Mouse (Mus musculus) embryo, embryonic 10 days (tissue): Measurements from ENCODE around the gene Lmod3.

Source experiments
- DNase-seq: peaks from one replicate; pipeline ENCODE4 v3.0.0-alpha.2; 2015; ENCODE audit warnings: low spot score

Gene Lmod3

DNA sequence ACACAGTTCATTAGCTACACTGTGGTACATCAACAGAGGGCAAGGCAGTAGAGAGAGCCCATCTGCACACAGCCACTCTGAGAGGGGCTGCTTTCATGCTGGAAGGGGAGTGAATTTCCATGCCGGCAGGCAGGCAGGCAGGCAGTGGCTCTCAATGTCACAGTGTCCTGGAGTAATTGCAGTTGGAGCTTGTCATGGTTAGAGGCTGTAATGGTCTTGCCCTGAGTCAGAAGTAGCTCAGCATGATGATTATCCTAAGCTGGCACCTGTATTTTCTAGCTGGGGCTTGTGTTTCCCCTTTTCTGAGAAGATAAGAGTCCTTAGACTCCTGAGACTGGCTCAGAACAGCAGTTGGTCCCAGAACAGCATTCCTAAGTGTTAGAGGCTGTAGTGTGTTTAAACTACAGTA, 26.5 kb downstream of the Lmod3 start:
- no peak for DNase-seq

DNA sequence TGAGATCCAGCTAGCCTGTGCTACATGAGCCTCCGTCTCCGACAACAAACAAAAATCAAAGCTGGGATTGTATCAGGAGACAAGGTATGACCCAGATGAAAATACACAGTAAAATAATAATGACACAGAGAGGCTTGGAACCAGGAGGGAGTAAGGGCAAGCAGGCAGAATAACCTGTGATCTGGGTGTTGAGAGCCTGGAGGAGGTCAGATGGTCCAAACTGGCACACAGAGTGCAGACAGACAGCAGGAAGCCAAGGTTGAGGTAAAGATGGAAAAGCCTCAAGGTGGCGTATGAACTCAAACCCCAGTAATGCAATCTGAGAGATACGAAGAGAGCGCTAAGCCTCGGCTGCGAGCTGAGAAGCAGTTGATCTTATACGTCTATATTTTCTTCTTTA, 28.1 kb downstream of the Lmod3 start:
- DNase-seq: no peak

DNA sequence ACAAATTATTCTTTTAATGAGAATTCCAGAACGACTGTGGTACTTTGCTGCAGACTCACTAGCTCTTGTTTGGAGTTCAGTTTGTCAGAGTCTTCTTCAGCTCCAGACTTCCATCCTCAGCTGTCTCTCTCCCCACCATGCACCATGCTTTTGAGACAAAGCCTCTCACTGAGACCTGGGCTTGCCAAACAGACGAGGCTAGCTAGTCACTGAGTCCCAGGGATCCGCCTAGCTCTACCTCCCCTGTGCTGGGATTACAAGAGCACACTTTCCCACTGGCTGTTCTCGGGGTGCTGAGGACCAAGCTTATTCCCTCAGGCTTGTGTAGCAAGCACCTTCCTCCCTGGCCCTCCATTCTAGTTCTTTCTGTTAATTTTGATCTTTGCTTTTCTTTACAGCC, 29.0 kb downstream of the Lmod3 start:
- DNase-seq: no peak

DNA sequence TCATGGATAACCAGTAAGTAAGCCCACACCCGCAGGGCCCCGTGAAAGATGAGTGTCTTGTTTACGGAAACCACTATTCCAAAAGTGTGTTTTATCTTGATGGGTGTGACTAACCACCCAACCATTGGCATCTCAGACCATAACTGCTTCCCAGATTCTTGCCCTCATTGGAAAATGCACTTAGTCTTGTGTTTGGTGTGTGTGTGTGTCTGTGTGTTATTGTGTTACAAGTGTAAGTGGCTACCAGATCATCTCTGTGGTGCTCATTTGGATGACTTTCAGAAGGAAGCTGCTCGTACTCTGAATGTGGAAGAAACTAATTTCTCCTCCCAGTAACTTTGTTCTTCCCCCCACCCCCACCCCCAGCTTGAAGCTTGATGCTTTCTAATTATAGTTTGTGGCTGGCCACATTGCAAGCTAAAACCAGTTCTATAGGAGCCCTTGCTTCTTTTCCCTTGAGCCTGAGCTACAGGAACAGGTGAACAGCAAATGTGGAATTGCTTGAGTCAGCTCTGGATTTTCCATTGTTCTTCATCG, 29.6 kb downstream of the Lmod3 start:
- no peak for DNase-seq

DNA sequence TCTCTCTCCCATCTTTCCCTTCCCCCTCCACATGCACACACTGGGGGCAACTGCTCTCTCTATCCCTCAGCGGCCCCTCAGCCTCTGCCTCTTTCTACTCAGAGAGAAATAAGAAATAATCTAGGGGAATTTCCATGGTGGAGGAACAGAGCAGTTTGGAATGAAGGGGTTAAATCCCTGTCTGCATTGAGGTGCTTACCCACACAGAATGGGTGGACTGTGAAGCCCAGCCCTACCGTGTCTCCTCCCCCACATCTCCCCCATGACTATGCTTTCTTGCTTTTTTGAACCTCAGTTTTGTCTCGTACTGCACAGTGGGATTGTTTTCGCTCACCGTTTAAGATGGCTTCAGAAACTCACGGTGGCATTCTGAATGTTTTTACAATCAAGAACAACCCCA, 30.2 kb downstream of the Lmod3 start:
- DNase-seq: no peak

DNA sequence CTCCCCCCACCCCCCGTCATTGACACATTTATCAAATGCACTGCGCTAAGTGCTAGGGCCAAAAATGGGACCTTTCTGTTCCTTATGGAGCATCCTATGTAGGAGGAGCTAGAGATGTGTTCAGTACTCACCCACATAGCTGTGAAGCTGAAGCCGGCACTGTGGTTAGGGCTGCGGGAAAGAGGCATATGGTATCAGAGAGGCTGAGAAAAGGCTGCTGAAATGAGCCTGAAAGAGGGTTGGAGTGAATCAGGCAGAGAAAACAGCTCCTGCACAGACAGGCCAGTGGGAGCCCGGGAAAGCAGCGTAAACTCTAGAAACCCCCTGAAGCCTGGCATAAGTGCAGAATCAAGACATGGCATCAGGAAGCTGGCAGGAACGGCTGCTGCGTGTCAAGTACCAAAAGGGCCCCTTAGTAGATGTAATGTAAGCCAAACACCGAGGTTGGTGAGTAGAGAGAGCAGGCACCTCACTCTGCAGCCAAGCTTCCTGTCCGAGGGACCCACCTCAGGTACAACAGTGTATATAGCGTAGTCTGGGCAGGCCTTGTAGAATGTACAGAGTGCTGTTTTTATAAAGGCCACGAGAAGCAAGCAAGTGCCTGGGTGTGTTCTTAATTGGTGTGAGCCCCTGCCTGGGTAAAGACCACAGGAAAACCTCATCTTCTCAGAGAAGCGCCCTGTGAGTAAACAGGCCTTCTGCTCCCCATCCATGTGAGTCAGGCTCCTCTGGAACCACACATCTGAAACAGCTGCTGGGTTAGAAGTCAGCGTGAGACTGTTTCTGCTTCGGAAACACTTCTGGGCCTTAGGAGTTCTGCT, 31.1 kb downstream of the Lmod3 start:
- no peak for DNase-seq

DNA sequence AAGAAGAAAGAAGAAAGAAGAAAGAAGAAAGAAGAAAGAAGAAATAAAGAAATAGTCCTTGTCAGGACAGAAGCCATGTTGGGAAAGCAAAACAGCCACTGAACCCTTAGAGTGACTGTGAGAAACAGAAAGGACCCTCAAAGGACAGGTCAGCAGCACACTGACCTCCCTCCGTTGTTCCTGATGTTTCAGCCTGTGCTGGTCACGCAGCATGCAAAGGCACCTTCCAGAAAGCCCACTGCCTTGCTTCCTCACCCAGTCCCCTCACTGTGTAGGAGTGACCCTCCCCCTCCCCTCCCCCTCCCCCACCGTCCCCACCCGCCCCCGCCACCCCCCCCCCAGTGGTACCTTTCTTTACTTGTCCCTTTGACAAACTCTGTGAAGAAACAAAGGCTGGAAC, 31.9 kb downstream of the Lmod3 start:
- no peak for DNase-seq

DNA sequence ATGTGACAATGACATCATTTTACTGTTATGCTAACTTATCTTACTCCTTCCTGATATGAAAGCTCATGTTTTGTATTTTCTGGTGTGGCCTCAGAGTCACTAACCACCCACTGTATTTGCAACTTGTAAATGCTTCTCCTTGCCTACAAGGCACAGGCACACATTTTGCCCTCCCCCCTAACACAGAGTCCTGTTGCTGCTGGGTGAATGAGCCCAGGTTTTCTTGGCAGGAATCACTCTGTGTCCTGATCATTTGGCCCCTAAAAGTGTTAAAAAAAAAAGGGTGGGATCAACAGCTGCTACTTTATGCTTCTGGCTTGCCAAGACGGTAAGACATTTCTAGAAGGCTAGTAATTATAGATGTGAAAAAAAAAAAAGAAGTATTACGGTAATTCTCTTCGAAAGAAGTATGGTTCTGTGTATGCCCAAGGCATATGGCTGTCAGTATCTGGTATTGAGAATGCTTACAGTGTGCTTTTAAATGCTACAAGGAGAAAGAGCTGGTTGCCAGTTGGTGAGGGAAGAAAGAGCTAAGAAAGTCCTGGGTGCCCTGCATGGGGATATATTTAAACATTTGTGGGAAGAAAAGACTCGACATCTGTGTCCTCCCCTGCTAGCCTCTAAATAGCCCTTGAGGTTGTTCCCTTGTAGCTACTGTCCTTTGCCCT, 36.3 kb downstream of the Lmod3 start:
- no peak for DNase-seq

DNA sequence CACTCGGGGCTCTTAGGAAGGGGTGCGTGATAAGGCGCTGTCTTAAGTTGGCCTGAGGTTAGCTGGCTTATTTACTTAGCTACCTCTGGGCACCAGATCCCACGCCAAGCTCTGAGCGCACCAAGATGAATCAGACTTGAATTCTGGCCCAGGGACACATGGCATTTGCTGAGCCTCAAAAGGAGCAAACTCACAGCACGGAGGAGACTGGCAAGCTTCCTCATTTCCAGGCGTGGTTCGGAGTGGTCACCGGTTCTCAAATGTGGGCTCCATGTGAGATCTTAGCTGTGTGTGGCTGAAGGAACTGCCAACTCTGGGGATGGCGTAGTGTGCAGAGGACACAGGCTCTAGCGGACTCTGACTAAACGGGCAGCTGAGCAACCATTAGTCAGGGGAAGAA, 40.6 kb downstream of the Lmod3 start:
- DNase-seq: no peak

DNA sequence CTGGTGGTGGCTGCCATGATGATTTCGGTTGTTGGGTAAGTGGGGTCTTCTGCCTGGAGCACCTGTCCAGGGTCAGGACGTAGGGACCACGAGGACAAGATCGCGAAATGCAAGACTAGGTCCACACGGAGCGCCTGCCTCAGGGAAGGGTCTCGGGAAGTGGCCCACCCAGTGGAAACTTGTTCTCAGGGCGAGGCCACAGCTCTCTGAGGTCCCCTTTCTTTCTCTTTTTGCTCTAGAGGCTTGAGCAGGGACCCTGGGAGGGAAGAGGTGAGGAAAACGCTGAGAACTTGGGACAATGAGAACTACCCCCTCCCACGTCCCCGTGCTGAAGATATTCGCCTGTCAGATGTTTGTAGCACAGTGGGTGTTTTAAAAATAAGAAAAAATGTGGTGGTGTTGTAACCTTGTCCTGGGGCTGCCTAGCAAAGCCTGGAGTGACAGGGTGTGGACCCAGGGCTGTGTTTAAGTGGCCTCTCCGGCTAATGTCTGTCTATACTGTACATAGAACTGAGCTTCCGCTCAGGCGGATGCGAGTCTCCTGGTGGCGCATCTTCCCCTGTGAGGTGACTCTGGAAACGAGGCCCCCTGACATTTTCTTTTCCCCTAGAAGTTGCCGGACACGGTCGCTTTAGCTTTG, 41.5 kb downstream of the Lmod3 start:
- no peak for DNase-seq

DNA sequence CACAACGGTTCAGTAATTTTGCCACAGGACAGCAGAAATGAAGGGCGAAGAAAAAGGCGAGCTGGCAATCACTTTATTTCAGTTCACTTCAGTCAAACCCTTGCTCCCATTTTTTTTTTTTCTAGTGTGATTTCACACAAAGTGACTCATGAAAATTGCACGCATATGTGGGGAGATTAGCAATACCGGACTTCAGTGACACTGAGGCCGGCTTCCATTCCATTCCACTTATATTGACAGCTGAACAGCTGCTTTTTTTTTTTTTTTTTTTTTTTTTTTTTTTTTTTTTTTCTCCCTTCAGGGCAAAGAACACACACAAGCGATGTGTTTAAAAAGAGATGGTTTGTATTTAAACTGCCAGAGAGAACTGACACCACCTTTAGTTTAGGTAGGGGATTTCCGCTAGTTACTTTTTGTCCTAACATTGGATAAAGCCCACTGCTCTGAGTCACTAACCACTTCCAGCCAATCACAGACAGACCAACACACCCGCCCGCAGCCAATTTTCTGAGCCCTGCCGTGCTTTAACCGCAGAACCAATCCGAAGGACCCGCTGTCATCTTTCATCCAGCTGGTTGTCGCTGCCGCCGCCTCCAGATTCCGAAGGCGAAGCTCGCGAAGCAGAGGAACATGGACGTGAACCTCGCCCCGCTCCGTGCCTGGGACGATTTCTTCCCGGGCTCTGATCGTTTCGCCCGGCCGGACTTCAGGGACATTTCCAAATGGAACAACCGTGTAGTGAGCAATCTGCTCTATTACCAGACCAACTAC, 42.2 kb downstream of the Lmod3 start, which contains the start of gene Arl6ip5:
Gene Arl6ip5, plus strand, starts transcription at position 499 of the 771 bp plus-strand sequence.
- DNase-seq: peak; percentile 93

DNA sequence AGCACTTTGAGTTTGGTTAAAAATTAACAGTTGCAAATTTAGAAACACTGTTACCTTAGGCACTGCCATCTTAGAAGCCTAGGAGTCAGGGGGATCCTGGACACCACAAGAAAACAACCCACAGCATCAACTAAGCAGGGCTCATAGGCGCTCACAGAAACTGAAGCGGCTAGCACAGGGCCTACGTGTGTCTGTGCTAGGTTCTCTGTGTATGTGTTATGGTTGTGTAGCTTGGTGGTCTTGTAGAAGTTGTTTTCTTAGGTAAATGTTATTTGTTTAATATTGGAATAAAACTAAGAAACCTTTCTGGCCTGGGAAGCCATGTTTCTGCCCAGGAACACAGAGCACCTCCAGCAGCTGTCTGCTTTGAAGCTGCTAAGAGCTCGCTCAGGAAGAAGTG, 42.8 kb downstream of the Lmod3 start:
- DNase-seq: no peak

DNA sequence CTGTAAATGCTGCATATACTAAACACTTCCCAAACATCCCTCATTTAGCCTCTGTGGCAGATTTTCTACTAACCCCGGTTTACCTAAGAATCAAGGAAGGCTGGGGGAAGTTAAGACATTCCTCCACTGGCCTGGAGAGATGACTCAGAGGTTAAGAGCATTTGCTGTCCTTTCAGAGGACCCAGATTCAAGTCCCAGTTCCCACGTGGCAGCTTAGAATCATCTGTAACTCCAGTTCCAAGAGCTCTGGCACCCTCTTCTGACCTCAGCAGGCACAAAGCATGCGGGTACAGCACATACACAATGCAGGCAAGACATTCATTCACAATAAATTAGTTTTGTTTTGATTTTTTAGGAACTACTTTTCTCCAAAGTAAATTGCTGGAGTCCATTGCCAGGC, 43.4 kb downstream of the Lmod3 start:
- no peak for DNase-seq

DNA sequence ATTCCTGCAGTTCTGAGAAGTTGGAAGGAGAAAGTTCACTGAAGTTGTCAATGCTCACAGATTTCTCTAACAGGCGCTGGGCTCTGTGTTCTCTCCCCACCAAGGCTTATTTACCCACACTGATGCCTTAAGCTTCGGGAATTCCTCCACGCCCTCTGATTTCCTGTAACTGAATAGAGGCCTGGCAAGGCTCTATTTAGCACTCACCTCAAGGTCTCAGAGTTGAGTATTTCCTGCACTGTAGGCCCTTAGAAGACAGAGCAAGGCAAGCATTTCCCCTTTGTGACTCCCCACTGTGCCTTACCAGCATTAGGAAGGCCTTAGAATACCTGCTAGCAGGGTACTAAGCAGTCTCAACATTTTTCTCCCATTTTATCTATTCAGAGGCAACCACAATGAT, 44.2 kb downstream of the Lmod3 start:
- DNase-seq: no peak

DNA sequence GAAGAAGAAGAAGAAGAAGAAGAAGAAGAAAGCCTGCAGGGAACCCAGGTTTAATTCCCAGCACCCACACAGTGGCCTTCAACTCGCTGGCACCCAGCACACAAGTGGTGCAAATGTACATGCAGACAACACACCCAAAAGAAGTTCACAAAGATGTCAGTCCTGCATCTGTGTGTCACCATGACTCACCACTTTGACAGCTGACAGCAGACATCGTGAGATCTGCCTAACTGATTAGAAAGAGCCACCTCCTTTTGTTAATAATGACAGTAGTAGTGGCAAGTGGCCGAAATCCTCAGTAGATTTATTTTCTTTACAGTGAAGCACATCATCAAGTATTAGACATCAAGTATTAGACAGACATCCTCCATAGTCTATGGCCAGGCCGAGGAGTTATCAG, 45.5 kb downstream of the Lmod3 start:
- no peak for DNase-seq

DNA sequence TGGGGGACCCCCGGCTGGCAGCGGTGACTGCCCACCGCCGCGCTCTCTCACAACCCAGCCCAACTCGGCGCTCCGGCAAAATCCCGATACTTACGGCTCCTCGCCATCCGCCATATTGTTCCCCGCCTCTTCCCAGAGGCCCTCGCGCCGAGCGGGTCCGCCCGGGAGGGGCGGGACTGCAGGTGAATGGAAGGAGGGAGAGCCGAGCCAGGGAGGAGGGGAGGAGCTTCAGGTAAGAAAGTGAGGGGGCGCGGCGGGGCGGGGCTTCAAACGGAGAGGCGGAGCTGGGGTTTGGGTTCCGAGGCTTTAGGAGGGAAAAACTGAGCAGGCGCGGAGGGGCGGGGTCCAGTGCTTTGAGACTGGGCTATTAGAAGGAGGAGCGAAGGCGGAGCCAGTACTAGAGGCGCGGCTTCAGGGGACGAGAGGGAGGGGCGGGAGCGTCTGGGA, 47.1 kb downstream of the Lmod3 start, which contains the start of gene Uba3:
Gene Uba3, minus strand, starts transcription at position 209 of the 447 bp plus-strand sequence.
- peak; percentile 93 for DNase-seq

DNA sequence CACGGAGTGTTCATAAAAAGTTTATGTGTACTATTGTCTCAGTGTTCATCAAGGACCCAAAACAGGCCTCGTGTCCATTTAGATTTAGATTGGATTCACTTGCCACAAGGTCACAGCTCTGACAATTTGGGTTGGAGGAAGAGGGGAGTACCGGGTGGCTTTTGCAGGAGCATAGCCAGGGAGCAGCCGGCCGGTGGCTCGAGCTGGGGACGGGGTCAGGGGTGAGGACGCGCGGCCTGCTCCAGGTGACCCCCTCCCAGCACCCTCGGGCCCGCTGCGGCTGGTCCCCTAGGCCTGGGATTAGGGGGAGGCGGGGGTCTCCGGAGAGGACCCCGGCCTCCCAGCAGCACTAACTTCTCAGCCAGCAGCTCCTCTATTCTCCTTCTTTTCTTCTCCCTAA, 47.6 kb downstream of the Lmod3 start:
- peak; percentile 29 for DNase-seq

DNA sequence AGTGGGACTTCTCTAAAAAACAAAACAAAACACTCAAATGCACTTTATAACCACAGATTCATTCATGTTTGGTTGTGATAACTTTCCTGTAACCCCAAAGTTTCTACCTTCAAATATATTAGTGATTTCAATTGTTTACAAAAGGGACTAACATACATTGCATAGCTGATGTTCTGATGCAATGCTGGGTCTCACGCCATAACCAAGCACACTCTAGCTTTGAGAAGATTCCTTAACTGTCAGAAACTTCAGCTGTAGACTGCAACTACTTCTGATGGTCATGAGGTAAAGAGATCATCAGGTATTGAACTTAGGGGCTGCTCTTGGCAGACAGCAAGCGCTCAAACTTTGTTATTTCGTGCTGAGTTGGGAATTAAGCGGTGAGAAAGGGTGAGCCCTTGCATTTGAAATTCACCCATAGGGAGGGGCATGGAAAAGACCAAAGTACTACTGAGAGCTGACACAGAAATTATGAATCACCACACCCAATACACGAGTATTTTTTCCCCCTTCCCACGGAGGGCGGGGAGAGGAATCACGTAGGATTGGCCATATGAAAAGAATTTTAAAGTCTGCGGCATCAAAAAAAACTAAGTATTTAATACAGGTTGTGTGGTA, 48.2 kb downstream of the Lmod3 start:
- DNase-seq: no peak

DNA sequence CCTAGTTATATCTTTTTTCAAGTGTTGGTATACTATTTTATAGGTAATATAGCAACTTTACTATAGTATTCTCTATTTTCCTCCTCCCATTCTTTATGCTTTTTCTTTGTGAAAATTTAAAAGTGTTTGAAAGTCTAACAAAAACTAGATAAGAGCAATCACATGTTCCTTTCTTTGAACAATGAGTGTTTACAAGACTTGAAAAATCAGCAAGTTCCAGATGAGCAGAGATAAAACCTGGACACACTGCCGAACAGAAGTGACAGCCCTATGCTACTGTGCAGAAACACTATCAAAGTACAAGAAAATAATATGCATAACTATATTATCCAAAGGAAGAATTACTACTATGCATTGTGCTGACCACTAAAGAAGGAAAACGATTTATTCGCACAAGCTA, 50.1 kb downstream of the Lmod3 start:
- no peak for DNase-seq

DNA sequence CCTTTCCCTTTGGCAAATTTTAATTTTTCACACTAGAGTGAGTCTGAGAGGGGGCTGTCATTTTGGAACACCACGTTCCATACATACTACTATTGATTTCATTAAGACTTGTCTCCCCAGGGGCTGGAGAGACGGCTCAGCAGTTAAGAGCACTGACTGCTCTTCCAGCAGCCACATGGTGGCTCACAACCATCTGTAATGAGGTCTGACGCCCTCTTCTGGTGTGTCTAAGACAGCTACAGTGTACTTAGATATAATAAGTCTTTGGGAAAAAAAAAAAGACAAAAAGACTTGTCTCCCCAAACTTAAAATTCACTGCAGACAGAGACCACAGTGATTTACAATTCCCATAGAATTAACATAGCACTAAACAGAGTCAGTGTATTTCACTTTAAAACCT, 52.1 kb downstream of the Lmod3 start:
- no peak for DNase-seq
